Mouse (Mus musculus) spleen, adult 2 months (tissue): Measurements from ENCODE around the gene Sept5.

Experiments
- CTCF ChIP-seq: fragments of 200-500 bp; IDR thresholded peaks from 2 replicates; pipeline ENCODE4 v1.5.1; 2011; ENCODE audit warnings: mild to moderate bottlenecking, inconsistent platforms; ENCODE audit not compliant: insufficient read depth, insufficient read length, insufficient replicate concordance; ENCODE audit errors: extremely low read depth
- POLR2A ChIP-seq: fragments of 200-500 bp; IDR thresholded peaks from 2 replicates; pipeline ENCODE4 v1.6.1; 2011; ENCODE audit warnings: low read depth, low read length, inconsistent platforms

DNA sequence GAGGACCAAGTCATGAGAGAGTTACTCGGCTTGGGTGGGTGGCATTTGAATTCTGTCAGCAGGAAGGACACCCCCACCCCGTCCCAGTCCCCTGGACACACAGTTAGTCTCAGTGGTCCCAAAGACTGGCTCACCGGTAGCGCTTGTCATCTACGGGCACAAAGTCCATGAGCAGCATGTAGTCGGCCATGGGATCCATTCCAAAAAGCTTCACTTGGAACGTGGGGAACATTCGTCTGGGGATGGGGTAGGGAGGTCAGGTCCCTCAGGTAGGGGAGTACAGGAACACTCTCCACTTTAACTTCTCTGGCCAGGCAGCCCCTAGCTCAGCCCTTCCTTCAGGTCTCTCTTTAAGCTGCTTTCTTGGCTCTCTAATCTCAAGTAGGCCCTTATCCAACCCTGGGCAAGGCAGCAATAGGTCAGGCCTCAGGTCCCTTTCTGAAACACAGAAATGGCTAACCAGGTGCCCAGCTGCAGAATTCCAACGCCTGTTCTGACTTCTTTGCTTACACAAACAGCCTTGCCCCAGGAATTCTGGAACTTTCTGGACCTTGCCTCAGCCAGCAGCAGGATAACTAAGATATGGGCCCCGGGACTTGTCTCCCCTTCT, 44.7 kb downstream of the Sept5 start:
- TF ChIP-seq POLR2A (no peak), CTCF (no peak)
